Mouse (Mus musculus): Measurements from ENCODE around the gene Kdm8.

DNA sequence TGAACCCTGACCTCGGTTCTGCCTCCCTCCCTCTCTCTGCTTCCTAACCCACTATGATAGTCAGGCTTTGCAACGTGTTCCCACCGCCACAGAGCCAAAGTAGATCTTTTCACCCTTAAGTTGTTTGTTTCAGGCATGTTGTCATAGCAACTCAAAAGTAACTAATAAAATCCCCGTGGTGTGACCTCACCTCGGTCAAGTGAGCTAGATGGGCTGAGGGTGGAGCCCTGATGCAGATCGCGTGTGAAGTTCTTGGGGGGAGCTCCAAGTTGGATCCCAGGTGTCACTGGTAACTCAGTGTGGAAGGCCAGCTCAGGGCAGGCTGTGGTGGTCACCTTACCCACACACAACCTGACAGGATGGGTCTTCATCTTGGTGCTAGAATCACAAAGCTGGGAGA is 16.1 kb upstream of the Kdm8 start:
- TF ChIP-seq POLR2AphosphoS5 (IDR thresholded peaks at IDR 0.05; ENCODE audit: insufficient replicate concordance, low read depth, low read length), result no peak
- no peak for TF ChIP-seq GATA1 (IDR thresholded peaks at IDR 0.05; ENCODE audit: borderline replicate concordance, low read length)
- TF ChIP-seq CTCF (IDR thresholded peaks at IDR 0.05; ENCODE audit: low read depth, low read length), result no peak
- no peak for TF ChIP-seq GATA2 (IDR thresholded peaks at IDR 0.05; ENCODE audit: borderline replicate concordance, low read depth, low read length)
- no peak for TF ChIP-seq TAL1 (conservative IDR thresholded peaks at IDR 0.05; ENCODE audit: low read depth, low read length)

All from G1E (cell line).